Mouse (Mus musculus): ENCODE measurements around the gene Rplp0. TPM values are rescaled to one million over a fixed set of nuclear protein-coding genes. Genes with fewer than 3 reads are reported as not detected.
"Not testable (repeated sequence)": the region's sequence is repeated elsewhere in the genome, so short reads cannot be mapped to it uniquely, and the experiment has no call there.

The Rplp0 gene
- total RNA-seq (2017) = 991 to 1,396 TPM (median 1,306 TPM) in 3 replicates

- ATAC-seq (replicated peaks; ENCODE audit: insufficient number of reproducible peaks, low FRiP score, low TSS enrichment, poor library complexity, severe bottlenecking) = peak; percentile 99
Observed at GRCm38 (mm10) chr5:115559237-115560101, at the start of gene Rplp0. Gene Rplp0 (plus strand): TSS chr5:115559467.

- ATAC-seq (replicated peaks; ENCODE audit: insufficient number of reproducible peaks, low FRiP score, low TSS enrichment, poor library complexity, severe bottlenecking) = peak; percentile 58
Observed at GRCm38 (mm10) chr5:115509790-115510689, 49.2 kb upstream of the Rplp0 start.

DNA sequence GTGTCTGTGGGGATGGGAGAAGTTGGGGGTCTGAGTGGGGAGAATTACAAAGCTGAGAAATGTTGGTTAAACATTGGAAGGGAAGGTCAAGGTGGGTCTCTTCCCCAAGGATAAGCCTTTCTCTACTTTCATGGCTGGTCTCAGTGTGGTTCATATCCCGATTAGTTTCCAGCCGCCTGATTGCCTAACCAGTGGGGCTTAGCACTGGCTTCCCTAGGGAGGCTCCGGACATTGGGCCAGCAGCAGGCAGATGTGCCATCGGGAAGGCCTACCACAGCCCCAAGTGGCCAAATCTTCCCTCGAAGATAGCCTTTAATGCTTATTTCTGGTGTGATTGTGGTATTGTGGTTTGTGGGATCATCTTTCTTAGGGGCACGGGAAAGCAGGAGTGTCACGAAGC, 46.9 kb upstream of the Rplp0 start:
- no peak for ATAC-seq (replicated peaks; ENCODE audit: insufficient number of reproducible peaks, low FRiP score, low TSS enrichment, poor library complexity, severe bottlenecking)

DNA sequence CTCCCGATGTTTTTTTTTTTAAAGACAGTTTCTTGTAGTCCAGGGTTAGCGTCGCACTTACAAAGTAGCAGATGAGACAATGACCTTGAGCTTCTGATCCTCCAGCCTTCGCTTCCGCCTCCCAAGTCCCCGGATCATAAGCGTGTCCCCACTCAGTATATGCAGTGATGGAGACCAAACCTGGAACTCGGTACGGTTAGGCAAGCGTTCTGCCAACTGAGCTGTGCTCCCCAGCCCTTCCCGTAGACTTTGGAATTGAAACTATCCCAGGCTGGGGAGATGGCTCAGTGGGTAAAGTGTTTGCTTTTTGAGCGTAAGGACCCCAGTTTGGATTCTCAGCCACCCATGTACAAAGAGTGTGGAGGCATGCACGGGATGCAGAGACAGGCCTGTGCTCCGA, 46.0 kb upstream of the Rplp0 start:
- ATAC-seq (replicated peaks; ENCODE audit: insufficient number of reproducible peaks, low FRiP score, low TSS enrichment, poor library complexity, severe bottlenecking) = no peak

GRCm38 (mm10) chr5:115513721-115514120, 45.5 kb upstream of the Rplp0 start:
- ATAC-seq (replicated peaks; ENCODE audit: insufficient number of reproducible peaks, low FRiP score, low TSS enrichment, poor library complexity, severe bottlenecking) = peak; percentile 21; the same call in 1 of the 2 replicates

DNA sequence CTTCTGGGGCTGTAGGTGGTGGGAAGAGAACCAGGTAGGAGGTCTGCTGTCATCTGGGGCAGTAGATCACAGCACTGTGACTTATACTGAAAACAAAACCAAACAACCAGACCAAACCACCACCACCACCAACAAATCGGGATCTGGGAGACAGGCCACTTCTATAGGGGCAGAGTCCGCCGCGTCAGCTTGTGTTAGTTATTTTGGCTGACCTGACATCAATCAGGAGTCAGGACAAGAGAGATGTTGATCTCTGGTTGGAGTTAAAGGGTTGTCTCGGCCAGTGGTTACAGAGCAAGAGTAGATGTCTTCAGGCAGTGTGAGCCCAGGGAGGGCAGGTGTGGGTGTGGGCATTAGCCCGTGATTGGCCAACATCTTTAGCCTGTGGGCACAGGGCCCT, 44.9 kb upstream of the Rplp0 start:
- ATAC-seq (replicated peaks; ENCODE audit: insufficient number of reproducible peaks, low FRiP score, low TSS enrichment, poor library complexity, severe bottlenecking) = no peak

GRCm38 (mm10) chr5:115514896-115515587, 44.2 kb upstream of the Rplp0 start:
- no peak for ATAC-seq (replicated peaks; ENCODE audit: insufficient number of reproducible peaks, low FRiP score, low TSS enrichment, poor library complexity, severe bottlenecking)

DNA sequence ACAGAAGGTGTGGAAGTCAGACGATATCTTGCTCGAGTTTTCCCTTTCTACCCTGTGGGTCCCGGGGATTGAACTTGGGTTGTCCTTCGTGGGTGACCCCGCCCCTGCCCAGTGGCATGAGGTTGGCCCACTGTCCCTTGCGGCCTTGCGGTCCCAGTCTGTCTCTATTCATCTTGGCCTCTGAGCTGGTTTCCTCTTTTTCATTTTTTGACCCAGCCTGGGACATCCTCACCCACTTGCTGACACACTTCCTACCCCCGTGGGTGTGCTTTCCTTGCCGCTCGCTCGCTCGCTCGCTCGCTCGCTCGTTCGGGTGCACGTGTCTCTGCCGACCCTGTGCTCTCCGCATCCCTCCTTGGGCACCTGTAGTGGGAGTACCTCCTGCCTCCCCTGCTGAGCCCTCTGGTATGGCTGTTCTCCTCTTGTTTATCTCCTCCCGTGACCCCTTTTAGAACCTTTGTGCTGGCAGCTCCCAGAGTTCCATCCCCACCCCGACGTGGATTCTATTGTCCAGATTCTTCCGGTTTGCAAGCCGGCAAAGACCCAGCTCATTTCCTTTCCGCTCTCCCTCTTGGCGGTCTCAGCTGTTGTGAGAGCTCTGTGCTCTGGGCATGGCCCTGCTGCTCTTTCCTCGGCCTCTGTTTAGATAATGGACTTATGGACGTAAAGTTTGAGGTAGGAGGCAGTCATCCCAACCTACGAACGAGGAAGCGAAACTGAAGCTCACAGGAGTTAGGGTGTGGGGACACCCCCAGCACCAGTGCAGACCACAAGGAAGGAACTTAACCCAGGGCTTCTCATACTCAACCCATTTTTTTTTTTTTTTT, 43.0 kb upstream of the Rplp0 start:
- ATAC-seq (replicated peaks; ENCODE audit: insufficient number of reproducible peaks, low FRiP score, low TSS enrichment, poor library complexity, severe bottlenecking) = peak; percentile 88

DNA sequence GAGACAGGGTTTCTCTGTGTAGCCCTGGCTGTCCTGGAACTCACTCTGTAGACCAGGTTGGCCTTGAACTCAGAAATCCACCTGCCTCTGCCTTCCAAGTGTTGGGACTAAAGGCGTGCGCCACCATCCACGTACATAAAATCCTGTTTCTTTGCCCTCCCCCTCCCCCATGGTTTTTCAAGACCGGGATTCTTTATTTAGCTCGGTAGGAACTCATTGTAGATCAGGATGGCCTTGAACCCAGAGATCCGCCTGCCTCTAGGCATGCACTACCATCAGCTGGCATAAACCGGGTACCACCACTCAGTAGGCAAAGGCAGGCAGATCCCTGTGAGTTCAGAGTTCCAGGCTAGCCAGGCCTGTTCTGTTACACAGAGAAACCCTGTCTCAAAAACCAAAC, 42.4 kb upstream of the Rplp0 start:
- ATAC-seq (replicated peaks; ENCODE audit: insufficient number of reproducible peaks, low FRiP score, low TSS enrichment, poor library complexity, severe bottlenecking) = no peak

GRCm38 (mm10) chr5:115517501-115517900, 41.8 kb upstream of the Rplp0 start:
- no peak for ATAC-seq (replicated peaks; ENCODE audit: insufficient number of reproducible peaks, low FRiP score, low TSS enrichment, poor library complexity, severe bottlenecking)

- ATAC-seq (replicated peaks; ENCODE audit: insufficient number of reproducible peaks, low FRiP score, low TSS enrichment, poor library complexity, severe bottlenecking) = not testable (repeated sequence)
Observed at GRCm38 (mm10) chr5:115518214-115518613, 41.1 kb upstream of the Rplp0 start.

- no peak for ATAC-seq (replicated peaks; ENCODE audit: insufficient number of reproducible peaks, low FRiP score, low TSS enrichment, poor library complexity, severe bottlenecking)
Observed at GRCm38 (mm10) chr5:115520325-115520869, 38.9 kb upstream of the Rplp0 start.

GRCm38 (mm10) chr5:115521553-115522461, 37.5 kb upstream of the Rplp0 start:
- peak; percentile 73 for ATAC-seq (replicated peaks; ENCODE audit: insufficient number of reproducible peaks, low FRiP score, low TSS enrichment, poor library complexity, severe bottlenecking)

- no peak for ATAC-seq (replicated peaks; ENCODE audit: insufficient number of reproducible peaks, low FRiP score, low TSS enrichment, poor library complexity, severe bottlenecking)
Observed at GRCm38 (mm10) chr5:115522531-115522930, 36.7 kb upstream of the Rplp0 start.

DNA sequence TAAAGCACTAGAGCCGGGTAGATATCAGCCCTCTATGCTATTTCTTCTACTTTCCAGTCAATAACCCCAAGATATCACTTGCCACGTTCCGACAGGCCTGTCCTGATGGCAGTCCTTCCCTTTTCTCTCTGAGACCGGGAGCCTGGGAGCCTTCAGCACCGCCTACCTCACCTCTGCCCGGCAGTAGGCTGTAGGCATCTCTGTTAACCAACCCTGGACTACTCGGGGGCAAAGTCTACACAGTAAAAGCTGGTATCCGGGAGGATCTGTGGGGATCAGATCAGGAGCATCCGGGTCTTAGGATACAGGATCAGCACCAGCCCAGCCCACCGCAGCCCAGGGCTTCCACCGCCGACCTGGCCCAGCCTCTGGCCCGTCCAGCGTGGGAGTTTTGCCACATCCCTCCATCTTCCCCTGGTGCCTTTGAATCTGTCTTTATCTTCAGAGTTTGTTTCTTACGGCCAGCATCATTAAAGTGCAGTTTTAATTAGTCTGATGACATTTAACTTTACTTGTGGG, 36.2 kb upstream of the Rplp0 start:
- no peak for ATAC-seq (replicated peaks; ENCODE audit: insufficient number of reproducible peaks, low FRiP score, low TSS enrichment, poor library complexity, severe bottlenecking)

- ATAC-seq (replicated peaks; ENCODE audit: insufficient number of reproducible peaks, low FRiP score, low TSS enrichment, poor library complexity, severe bottlenecking) = no peak
Observed at GRCm38 (mm10) chr5:115523971-115524370, 35.3 kb upstream of the Rplp0 start.

DNA sequence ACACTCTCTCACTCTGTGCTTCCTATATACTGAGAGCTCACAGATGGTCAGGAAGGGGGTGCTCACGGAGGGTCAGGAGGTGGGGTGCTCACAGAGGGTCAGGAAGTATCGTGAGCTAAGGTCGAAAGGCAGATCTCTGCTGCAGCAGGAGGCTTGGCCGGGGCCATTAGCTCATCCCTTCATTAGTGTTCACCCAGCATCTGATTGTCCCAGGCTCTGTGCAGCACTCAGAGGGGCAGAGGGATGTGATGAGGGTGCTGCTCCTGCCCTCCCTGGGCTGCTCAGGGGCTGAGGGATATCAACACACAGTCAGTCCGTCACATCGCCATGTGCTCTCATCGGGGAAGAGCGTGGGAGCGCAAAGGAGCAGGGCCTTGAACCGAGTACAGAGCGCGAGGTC, 34.8 kb upstream of the Rplp0 start:
- no peak for ATAC-seq (replicated peaks; ENCODE audit: insufficient number of reproducible peaks, low FRiP score, low TSS enrichment, poor library complexity, severe bottlenecking)

All from monocyte, adult 5-6 weeks (primary cell).